Mouse (Mus musculus) layer of hippocampus, adult 2 months (tissue): ENCODE data around the gene Gdap2. TPM values are rescaled to one million over a fixed set of nuclear protein-coding genes. Genes with fewer than 3 reads are reported as not detected.

ENCODE experiments used
- DNase-seq, 2 experiments: peaks; one replicate each; pipeline ENCODE4 v3.0.0; 2022; ENCODE audit warnings: low spot score in 2 of 2
- H3K27ac ChIP-seq: fragments of 200-600 bp; 2 replicates; pipeline ENCODE4 v1.8.1; 2022
- H3K4me3 ChIP-seq: fragments of 200-600 bp; 2 replicates; pipeline ENCODE4 v1.8.1; 2022; ENCODE audit warnings: mild to moderate bottlenecking
- CTCF ChIP-seq: fragments of 200-600 bp; conservative IDR thresholded peaks from 2 replicates; pipeline ENCODE4 v1.8.1; 2022; ENCODE audit warnings: antibody characterized with exemption, mild to moderate bottlenecking, moderate library complexity
- total RNA-seq, 2 experiments: library from RNA; stranded (reverse); gene quantifications; 2 replicates each; pipeline ENCODE4 v1.2.3; 2021

Gene Gdap2
- total RNA-seq, 2 experiments from 2014 or later = 38.9 to 40.3 TPM

DNA sequence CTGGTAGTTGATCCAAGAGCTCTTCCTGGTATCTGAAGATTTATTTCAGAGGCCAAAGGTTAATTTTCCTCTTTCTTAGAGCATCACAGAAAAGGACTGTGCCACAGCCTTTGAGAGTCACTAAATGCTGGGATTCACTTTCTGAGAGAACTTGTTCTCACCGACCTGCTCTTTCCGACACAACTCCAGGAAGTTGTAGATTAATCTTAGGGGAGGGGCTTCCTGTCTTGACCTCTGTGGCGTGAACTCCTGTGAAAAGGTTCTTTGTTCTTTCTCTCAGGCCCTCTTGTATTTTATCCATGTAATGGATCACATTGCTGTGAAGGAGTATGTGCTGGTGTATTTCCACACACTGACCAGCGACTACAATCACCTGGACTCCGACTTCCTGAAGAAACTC lies 32.0 kb downstream of the Gdap2 start:
- DNase-seq = no peak
- Histone ChIP-seq H3K27ac (peak overlapping the region; percentile 56), H3K4me3 (no peak overlapping the region)
- TF ChIP-seq CTCF = no peak

DNA sequence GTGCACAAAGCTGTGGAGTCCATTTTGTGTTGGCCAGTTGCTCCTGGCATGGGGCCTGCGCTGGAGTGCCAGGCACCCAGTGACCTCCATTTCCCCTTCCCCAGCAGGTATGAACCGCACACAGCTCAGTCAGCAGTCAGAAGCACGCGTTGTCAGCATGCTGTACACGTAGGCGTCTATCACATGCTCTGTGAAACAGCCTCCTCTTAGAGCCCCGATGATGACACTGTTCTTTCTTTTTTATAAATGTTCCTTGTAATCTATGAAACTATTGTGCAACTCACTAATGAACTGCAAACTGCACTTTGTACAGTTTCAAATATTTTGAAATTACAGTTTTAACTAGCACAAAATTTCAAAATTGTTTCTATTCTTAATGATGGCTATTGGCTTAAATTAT lies 39.4 kb downstream of the Gdap2 start:
- no peak for TF ChIP-seq CTCF
- Histone ChIP-seq H3K4me3 (no peak overlapping the region), H3K27ac (peak overlapping the region; percentile 82)
- peak; percentile 39 to 52 for DNase-seq

DNA sequence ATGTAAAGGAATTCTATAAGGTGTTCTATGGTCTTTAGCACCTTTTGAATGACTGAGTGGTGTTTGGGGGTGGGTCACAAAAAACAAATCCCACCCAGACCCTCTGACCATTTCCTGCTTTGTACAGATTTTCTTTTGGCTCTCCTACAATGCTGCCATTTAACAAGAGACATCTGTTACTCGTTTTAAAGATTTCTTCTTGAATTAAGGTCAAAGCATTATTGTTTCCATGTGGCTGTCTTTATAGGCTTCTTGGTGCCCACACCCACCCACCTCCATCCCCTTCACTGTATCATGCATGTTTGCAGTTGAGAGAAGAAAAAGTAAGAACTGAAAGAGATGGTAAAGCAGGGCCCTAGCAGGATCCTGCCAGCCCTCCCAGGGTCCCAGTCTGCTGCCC lies 44.8 kb downstream of the Gdap2 start:
- Histone ChIP-seq H3K4me3 (no peak overlapping the region), H3K27ac (no peak overlapping the region)
- TF ChIP-seq CTCF = no peak
- no peak for DNase-seq

DNA sequence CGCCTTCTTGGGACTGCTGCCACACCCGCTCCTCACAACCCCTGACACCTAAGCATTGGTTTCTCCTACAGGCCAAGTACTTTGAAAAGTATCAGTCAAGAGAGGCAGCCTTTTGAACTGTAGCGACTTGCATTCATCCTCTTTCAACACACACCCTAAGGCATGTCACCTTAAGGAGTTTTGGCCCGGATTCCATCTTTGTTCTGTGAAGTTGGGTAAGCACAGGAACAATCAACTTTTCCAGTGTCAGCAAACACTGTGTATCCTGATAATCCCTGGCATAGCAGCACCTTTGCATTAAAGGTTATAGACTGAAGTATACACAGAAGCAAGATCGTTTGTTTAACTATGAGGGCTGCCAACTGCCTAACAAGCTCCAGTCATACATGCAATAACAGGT lies 53.3 kb downstream of the Gdap2 start:
- TF ChIP-seq CTCF = no peak

DNA sequence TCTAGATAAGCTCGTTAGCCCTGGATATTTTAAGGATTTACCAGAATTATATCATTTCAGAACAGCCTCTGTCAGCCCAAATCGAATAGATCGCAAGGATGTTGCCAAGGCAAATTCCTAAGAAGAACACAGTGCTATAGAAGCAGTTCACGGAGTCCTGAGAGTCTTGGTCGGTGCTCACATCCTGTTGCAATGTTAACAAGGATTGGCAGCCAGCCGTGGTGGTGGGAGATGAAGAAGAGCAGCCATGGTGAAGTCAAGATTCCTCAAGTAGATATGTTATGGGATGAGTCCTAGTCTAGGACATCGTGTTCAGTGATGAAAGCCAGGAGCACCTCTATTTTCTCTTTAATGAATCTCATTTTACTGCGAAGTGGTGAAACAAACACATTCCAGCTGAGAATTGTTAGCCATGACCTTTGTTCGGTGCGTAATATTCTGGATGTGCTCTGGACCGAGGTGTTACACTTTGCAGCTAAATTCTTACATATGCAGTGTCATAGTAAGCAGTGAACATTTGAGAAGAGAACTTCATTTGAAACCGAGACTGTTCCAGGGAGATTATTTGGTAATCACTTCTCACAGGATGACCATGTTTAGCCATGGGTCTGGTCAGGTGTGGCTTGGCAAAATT lies 63.3 kb downstream of the Gdap2 start:
- H3K27ac ChIP-seq = no peak overlapping the region
- H3K4me3 ChIP-seq = no peak overlapping the region
- TF ChIP-seq CTCF = no peak
- no peak for DNase-seq

More for the DNA sequence above, 53.3 kb downstream of the Gdap2 start:
- no peak for DNase-seq
- Histone ChIP-seq H3K27ac (no peak overlapping the region), H3K4me3 (no peak overlapping the region)

DNA sequence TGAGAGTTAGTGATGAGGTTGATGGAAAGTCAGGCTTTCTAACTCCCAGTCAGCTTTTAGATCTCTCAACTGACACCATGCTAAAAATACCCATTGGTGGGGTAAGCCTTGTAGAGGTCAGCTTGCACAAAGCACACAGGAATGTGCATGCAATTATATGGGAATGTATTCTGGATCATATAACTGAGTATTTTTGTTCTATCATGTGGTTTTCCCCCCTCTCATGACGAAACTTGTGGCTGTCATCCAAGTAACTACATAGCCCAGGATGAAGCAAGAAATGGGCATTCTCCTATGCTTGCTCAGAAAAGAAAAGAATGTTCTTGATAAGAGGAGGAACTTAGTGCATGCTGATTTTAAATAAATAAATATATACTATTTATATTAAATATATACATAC lies 65.3 kb downstream of the Gdap2 start:
- no peak for DNase-seq
- H3K4me3 ChIP-seq = no peak overlapping the region
- no peak for TF ChIP-seq CTCF

DNA sequence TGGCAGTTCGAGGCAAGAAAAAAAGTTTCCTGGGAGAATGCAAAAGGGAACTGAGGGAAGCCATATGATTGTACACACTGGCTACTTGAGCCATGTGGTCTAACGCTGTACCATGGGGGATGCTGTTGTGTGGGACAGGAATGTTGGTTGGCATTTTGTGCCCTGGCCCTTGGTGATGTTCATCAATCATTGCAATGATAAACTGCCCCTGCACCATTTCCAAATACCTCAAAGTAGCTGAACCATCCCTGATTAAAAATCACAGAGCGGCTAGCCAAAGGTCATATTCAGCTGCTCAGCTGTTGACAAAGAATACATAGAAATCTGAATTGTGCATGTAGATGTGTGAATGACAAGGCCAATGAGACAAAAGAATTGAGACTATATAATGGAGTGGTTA lies 66.8 kb downstream of the Gdap2 start:
- Histone ChIP-seq H3K4me3 (no peak overlapping the region), H3K27ac (no peak overlapping the region)
- TF ChIP-seq CTCF = no peak
- DNase-seq = no peak

More for the DNA sequence above, 65.3 kb downstream of the Gdap2 start:
- H3K27ac ChIP-seq = no peak overlapping the region

DNA sequence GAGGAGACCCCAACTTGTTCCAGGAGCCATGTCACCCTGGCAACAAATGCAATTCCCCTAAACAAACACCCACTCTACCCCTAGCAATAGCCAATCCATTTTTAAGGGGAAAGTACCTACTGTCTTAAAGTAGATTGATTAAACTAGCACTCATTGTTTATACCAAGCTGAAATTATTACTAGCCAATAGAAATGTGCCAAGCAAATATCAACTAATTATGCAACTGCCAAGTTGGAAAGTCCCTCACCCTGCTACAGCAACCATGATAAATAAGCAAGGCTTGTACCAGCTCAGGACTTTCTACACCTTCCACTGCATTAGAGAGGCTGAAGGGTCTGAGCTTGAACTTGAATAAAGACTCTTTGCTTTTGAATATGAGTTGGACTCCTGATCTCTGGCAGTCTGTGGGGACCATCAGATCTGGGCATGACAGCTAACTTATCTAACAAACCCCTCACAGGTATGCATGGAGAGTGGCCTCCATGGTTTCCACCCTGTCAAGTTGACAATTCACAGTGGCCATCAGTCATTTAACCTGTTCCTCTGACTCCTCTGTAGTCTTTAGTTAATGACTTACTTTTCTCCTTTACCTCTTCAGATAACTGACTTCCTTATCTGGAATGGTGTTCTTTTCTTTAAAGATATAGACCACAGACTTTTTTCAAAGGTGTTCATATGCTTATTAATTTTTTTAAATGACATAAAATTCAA lies 74.7 kb downstream of the Gdap2 start:
- Histone ChIP-seq H3K27ac (no peak overlapping the region), H3K4me3 (no peak overlapping the region)
- DNase-seq = no peak
- no peak for TF ChIP-seq CTCF

DNA sequence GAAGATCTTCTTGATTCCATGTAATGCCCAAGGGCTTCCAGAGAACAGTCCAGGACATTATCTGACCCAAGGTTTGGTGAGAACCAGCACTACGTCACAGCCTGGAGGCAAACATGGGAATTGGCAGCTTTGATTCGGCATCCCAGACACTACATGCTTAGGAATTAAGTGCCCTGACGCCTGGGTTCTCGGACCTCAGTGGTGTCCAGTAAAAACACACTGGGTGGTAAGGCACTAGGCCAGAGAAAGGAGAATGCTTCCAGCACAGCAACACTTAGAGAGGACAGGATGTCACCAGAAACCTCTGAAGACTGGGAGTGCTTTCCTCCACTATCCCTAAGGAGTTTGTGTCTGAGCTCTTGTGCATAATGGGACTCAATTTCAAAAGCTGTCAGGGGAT lies 80.0 kb downstream of the Gdap2 start:
- H3K27ac ChIP-seq = no peak overlapping the region
- no peak overlapping the region for H3K4me3 ChIP-seq
- no peak for DNase-seq
- TF ChIP-seq CTCF = no peak

DNA sequence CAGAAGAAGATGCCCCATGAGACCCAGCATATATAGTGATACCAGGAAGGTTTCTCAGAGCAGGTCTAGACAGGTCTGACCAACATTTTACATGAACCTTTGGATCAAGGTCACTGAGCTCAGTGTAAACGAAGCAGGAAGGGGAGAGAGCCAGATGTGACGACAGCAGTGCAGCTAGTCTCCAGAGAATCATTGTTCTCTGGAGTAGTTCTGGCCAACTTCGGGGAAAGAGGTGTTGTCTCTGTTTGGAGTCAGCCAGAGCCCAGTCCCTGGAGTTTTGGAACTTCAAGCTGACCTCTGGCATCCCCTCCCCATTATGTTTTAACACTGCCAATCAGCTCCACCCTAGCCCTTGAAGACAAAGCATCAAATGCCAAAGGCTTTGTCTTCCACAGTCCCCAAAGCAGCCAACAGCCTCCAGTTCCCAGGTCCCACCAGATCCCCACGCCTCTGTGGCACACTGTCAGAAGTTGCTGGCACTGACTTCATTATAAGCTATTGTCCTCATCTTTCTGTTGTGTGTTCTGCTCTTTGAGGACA lies 84.2 kb downstream of the Gdap2 start:
- TF ChIP-seq CTCF = no peak
- DNase-seq = no peak
- no peak overlapping the region for H3K4me3 ChIP-seq
- H3K27ac ChIP-seq = no peak overlapping the region

Other genes starting within 250 kb of the Gdap2 start
- gene Wdr3, start within 50 bp of the Gdap2 start, total RNA-seq = 10 to 100 TPM; 23.2 to 27.9 TPM